Mouse (Mus musculus) yolk sac, embryonic 10.5 days (tissue): ENCODE results near the gene Zfp217.

Experiments
- DNase-seq: peaks from one replicate; pipeline ENCODE4 v3.0.0-alpha.2; 2017; ENCODE audit warnings: low spot score

Zfp217 gene

GRCm38 (mm10) chr2:170101132-170101531 is 46.8 kb downstream of the Zfp217 start:
- peak; percentile 86 for DNase-seq

DNA sequence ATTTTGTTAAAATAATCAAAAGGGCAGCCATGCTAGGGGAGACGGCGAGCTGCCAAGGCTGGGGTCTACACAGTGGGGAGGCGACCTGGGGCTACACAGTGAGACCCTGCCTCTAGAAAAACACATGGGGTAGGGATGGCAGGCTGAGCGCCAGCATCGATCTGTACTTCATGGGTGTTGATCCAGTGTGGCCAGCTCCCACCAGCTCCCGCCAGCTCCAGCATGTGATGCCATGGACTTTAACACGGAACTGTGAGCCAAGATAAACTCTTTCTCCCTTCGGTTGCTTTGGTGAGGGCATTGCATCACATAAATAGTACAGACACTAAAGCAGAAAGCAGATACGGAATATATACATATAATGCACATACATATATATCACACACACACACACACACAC is 53.0 kb downstream of the Zfp217 start:
- no peak for DNase-seq

- DNase-seq = no peak
Measured at GRCm38 (mm10) chr2:170094220-170094619, 53.7 kb downstream of the Zfp217 start.

DNA sequence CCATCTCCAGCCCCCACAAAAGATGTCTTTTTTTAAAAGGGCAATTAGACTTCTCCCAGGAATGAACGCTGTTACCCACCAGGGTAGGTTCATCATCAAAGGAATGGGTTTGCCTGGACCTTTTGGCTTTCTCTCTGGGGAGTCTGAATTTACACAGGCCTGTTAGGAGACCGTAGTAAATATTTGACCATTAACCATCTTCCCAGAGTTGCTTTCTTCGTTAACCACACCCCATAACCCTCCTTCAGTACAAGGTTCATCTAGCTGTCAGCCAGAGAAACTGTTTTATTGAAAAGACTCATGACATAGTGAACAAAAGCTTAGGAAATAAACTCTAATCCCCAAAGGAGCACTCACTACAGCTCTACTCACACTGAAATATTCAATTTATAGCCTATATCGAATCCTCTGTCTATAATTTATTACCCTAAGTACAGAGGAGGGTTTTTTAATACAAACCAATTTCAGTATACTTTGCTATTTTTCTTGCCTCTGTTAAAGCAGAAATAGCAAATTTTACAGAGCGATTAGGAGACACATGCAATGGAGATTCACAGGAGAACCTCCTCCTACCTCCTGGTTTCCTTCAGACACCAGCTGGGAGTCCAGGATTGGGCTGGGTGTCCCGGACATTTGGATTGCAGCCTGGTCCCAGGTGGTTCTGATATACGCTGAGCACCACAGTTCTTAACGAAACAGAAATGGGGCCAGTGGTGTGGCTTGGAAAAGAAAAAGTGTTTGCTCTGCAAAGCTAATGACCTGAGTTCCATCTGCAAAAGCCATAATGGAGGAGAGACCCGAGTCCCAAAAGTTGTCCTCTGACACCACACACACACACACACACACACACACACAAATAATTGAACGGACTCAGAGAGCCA is 56.1 kb downstream of the Zfp217 start:
- DNase-seq = peak; percentile 39

DNA sequence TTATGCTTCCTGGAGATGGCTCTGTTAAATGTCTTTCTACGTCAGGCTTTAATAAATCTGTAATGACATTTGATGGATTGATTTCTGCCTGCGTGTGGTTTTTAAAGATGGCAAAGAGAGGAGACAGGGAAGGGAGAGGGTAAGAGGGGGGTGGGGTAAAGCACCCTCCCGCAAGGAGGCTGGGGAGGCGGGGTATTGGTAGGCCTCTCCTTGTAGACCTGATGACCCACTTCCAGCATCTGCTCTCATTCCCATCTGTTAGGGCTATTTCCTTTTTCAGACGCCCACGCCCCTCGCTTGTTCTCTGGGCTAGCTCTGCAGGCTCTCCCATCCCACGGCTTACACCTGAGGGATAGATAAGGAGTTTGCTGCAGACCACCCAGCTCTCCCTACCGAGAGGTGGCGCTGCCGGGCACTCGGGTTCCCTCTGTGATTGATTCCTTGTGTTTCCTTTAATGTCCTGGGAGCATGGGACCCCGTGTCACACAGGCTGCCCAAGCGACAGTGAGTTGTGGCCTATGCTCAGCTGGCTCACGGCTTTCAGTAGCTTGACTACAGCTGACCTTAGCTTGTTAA is 69.4 kb downstream of the Zfp217 start:
- no peak for DNase-seq

DNA sequence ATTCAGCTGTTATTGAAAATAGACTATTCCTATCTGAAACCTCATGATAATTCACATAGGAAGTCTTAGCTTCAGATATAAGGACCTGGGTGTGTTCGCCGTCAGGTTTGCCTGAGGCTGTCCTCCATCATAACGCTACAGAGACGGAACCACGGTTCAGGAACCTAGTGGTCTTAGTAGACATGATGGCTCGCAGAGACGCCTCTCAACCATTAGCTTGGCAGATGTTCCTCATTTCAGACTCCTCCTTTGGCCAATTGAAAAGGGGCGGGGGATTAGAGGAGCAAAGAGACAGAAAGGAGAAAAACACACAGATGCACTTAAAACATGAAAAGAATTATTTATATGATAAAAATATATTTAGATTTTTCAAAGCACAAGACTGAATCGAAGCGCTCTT is 69.9 kb downstream of the Zfp217 start:
- DNase-seq = no peak

DNA sequence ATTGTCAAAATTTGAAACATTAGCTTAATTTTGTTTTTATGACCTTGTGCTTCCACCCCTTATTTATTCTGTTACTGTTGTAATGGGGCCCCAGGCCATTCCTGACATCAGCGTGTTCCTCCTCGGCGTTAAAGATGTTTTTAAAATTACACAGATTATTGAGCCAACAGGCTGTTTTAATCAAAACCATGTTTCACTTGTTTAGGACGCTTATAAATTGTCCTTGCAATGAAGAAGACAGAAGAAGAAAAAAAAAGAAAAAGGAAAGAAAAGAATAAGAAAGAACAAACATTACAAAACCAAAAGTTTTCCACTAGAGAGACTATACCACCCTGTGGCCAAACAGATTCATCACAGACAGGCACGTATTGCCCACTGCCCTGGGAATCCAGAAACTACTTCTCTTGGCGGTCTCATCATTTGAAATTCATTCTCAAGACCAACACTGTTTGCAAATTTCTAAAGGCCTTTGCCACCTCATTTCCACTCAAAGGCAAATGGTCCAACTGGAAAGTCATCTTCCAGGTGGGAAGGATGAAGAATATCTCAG is 70.9 kb downstream of the Zfp217 start:
- no peak for DNase-seq

- DNase-seq = no peak
Measured at GRCm38 (mm10) chr2:170070641-170071241, 77.2 kb downstream of the Zfp217 start.

DNA sequence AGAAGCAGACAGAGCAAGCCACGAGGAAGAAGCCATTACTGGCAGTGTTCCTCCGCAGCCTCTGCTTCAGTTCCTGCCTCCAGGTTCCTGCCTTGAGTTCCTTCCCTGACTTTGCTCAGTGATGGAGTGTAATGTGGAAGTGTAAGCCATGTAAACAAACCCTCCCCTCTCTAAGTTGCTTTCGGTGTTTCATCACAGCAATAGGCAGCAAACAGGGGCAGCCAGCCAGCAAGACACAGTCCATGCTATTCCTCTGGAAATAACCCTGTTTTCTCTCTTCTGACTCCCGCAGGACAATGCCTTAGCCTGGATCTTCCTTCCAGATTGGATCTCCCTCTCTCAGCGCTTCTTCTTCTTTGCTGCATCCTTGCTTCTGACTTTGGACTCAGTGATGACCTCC is 77.9 kb downstream of the Zfp217 start:
- no peak for DNase-seq

DNA sequence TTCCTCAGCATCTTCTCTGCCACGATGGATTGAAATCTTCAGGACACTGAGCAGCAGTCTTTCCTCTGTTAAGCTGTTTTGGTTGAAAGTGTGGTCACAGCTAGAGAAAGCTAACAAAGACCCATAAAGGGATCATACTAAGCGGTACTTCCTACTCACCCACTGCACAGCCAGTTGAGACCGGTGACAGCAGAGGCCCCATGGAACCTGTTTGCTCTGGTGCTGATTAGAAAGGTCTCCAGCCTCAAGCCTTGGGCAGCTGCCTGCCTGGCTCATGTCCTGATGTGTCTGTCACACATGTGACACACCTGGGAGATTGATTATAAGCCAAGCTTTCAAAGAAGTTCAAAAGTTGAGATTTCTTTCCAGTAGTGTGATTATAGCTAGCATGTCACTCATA is 85.5 kb downstream of the Zfp217 start:
- no peak for DNase-seq

DNA sequence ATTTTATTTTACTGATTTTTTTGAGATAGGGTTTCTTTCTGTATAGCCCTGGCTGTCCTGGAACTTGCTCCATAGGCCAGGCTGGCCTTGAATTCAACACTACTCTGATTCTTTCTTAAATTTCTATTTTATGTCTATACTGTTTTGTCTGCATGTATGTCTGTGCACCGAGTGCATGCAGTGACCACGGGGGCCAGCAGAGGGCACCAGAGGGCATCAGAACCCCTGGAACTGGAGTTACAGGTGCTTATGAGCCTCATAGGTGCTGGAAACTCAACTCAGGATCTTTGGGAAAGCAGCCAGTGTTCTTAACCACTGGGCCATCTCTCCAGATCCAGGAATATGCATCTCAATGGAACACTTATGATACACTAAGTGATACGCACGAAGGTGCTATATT is 87.8 kb downstream of the Zfp217 start:
- DNase-seq = no peak

DNA sequence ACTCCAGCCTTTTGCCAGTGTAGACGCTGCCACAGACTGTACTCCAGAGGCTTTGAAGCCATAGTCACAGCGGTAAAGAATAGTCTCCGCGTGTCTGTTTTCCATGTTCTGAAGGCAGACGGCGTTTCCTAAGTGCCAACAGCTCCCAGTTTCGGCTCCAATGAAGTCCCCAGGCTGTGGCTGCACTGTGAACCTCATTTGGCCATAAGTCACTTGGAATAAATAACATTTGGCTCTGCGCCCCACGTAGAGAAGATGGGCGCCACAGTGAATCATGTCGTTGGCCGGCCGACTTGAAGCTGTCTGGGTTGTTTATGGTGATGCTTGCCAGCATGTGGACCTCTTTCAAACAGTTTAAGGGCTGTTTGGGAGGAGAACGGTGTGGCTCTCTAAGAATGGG is 89.1 kb downstream of the Zfp217 start:
- no peak for DNase-seq
